Mouse (Mus musculus): ENCODE measurements at regions not wholly inside any gene's neighbourhood (a gene's known extent, or its start where the extent isn't known, plus 50 kb on each side); places are given as distances from the start of the nearest gene placed in this dataset.

- DNase-seq, result no peak
Measured at GRCm38 (mm10) chr12:106426631-106427030, 416.6 kb downstream of the Vrk1 start.

- DNase-seq, result no peak
Measured at GRCm38 (mm10) chr12:106429991-106430390, 420.0 kb downstream of the Vrk1 start.

DNA sequence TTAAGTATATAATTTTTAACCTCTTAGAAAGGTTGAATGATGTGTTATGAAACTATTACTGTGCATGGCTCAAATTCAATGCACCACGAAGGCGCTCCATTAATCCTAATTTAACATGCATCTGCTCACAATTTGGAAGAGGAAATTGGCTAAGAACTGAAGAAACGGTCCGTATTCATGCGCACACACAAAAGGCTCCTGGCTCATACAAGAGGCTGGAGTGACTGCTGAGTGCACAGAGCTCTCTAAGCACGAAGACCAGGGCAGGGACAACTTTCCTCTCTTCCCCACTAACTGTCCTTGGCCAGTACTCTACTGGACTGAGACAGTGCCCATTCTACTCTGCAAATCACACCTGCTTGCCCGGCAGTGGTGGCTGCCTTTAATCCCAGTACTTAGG lies 435.1 kb downstream of the Vrk1 start:
- no peak for DNase-seq

- no peak for DNase-seq
Measured at GRCm38 (mm10) chr12:106445976-106446375, 435.9 kb downstream of the Vrk1 start.

DNA sequence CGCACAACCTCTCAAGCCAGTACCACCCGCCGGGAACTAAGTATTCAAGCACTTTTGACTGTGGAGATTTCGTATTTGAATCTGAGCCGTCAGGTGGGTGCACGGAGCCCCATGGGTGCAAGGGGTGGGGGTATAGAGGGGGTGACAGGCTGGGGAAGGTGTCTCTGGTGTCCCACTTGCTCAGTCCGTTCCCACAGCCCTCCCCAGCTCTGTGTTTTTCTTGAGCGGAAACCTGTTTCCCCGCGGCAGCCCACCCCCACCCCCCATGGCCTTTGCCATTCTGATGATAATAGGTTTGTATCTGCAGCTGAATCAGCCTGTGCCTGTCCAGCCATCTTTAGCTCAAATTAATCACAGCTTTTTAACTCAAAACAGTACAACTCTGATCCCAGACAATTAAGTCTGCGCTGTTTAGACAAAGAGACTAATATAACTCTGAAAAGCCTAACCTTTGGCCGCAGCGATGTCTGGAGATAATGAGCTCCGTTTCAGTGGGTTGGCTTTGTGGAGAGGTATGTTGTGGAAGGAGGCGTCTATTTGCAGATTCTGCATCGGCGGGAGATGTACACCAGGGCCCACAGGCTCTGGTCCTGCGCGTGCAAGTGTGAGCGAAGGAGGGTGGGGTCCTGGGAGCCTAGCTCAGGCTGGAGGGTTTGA lies 437.0 kb downstream of the Vrk1 start:
- DNase-seq, result no peak

GRCm38 (mm10) chr12:106448551-106448950 lies 438.5 kb downstream of the Vrk1 start:
- DNase-seq, result no peak

GRCm38 (mm10) chr12:106453491-106453890 lies 443.5 kb downstream of the Vrk1 start:
- DNase-seq, result no peak

GRCm38 (mm10) chr12:106458215-106458614 lies 448.2 kb downstream of the Vrk1 start:
- DNase-seq, result no peak

DNA sequence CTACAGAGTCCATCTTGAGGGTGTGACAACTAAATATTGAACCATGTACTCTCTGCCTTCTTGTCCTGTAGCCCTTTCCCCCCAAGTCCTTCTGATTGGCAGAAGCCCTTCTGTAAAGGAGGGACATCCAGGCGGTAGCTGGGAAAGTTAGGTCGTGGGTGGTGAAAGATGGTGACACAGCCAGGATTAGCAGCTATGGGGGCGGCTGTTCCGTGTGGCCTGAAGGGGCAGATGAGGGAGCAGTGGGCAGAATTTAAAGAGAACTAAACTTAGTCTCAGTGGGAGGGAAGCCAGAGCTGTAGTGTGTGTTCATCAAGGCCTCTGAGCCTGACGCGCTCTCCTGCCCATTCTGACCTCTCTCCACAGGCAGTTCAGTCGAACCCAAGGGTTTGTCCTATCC lies 450.6 kb downstream of the Vrk1 start:
- no peak for DNase-seq

GRCm38 (mm10) chr12:106462281-106462680 lies 452.3 kb downstream of the Vrk1 start:
- peak; percentile 15 for DNase-seq

DNA sequence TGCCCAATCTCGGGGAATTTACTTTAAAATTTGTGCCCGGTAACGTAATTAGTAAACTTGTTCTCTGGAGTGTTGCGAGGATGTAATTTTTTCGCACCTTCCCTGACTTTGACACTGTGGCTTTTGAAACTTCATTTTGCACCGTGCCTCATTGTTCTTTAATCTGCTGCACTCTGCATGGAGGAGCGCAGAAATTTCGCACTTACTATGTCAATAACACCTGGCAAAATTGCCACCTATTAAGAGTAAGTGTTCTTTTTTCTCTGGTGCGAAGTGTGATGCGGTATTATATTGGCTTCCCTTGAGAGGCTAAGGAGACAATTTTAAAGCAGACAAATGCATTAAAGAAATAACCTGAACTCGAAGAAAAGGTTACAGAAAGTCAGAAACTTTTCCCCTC lies 454.7 kb downstream of the Vrk1 start:
- DNase-seq, result no peak

DNA sequence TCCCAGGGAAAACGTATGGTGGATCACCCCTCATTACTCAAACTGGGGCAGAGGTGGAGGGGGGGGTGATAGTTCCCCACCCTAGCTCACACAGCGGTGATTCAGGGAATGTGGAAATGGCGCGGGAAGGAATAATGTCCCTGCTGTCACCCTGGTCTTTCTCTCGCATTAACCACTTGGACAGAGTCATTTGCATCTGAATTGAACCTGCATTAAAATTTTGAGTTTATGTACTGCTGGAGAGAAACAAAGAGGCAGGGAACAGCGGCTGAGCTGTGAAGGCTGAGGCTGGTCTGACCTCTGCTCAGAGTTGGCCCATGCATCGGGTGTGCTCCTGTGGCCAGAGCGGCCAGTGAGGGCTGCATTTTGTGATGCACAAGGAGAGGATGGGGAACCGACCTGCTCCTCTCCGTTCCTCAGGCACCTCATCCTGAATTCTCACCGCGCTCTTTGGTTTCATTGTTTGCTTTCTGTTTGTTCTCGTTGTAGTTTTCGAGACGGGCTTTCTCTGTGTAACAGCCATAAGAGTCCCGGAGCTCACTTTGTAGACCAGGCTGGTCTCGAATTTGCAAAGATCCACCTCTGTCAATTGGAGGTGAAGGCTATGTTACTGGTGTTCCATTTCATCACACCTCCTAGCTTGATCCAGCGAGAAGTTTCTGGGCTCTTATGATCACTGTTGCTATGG lies 458.3 kb downstream of the Vrk1 start:
- no peak for DNase-seq

DNA sequence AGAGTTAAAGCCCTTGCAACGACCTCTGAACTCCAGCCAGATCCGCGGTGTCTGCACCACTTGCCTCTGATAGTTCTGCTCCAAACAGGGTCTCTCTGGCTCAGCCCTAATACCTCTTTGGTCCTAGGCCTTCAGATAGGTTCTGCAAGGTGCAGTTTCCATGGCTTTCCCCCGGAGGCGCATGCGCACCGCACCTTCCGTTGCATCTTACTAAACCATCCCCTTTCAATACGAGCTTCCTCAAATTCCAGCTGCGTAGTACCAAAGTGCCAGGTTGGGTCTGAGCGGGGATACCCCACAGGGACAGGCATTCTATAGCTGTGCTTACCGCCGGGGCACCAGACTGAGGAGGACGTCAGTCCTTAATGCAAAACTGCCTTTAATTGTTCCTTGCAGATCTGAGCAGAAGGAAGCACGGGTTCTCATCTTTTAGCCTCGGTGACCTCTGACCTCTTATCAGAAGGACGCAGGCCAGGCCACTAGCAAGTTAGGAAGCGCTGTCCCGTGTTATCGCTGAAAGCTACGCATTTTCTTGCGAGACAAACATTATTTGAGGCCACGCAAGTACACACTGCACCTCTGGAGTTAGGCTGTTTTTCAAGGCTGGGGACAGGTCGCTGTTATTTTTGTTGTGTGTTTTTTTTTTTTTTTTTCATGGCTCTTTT lies 464.6 kb downstream of the Vrk1 start:
- no peak for DNase-seq

- DNase-seq, result no peak
Measured at GRCm38 (mm10) chr12:106475486-106476050, 465.5 kb downstream of the Vrk1 start.

GRCm38 (mm10) chr12:106477040-106477665 lies 467.1 kb downstream of the Vrk1 start:
- DNase-seq, result no peak

GRCm38 (mm10) chr12:106477731-106478130 lies 467.7 kb downstream of the Vrk1 start:
- no peak for DNase-seq

- no peak for DNase-seq
Measured at GRCm38 (mm10) chr12:106478381-106478781, 468.4 kb downstream of the Vrk1 start.

GRCm38 (mm10) chr12:106479067-106479877 lies 469.2 kb downstream of the Vrk1 start:
- no peak for DNase-seq

DNA sequence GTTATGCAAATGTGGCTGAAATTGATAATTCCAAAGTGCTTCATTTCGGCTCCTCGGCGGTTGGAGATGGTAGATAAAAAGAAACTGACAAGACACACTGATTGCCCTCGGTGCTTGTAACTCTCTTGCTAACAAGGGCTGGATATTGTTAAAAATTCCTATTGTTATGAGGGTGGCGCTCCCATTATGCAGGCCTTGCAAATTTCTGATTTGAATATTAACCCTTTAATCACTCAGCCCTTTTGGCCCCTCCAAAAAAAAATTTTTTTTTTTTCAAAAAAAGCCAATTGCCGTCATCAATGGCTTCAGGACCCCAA lies 469.8 kb downstream of the Vrk1 start:
- DNase-seq, result no peak

DNA sequence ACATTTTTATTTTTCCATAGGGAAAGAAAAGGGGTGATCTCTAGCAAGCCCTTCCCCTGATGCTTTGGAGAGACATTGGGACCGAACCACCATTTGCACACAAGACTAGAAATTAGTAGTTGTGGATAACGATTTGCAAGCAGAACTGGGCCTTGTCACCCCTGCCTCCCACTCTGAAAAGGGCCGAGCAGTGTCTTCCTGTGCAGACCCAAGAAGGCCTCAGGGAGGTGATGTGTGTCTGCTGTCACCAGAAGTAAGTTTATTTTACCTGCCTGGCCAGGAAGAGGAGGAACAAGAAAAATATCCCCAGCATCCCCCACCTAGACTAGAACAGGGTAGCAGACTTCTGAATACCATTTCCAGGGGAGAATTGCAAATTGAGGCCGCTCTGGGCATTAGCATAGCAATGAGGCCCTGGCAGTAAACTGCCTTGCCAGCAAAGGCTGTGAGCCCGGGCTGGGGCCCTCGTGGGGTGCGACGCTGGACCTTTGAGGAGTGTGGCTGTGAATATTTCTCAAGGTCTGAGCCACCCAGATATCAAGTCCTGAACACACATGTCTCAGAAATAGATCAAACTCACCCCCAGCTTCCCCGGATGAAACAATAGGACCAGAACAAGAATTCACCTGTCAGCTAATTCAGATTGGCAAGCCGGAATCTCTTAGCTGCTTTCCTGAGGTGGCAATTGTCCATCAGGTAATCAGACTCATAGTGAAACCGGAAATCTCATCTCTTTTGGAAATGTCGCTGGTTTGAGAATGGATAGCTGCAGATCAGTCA lies 470.4 kb downstream of the Vrk1 start:
- no peak for DNase-seq

GRCm38 (mm10) chr12:106501622-106502327 lies 491.7 kb downstream of the Vrk1 start:
- DNase-seq, result no peak
